Mouse (Mus musculus) forebrain, embryonic 11.5 days (tissue): ENCODE measurements around the gene Tenm4. TPM values are rescaled to one million over a fixed set of nuclear protein-coding genes. Genes with fewer than 3 reads are reported as not detected.

Source experiments
- ATAC-seq: fragments of 200-750 bp; cut with Nextera tagmentation; replicated peaks from 2 replicates; pipeline ENCODE4 v1.8.0; 2017; ENCODE audit warnings: moderate TSS enrichment; ENCODE audit not compliant: low FRiP score
- DNase-seq: peaks from one replicate; pipeline ENCODE4 v3.0.0-alpha.2; 2017; ENCODE audit warnings: low spot score
- H3K27ac ChIP-seq: fragments of 300-500 bp; sonication (generic); 2 replicates; pipeline ENCODE4 v1.5.1; 2014; ENCODE audit warnings: low read depth, low read length
- H3K27me3 ChIP-seq: fragments of 300-500 bp; sonication (generic); 2 replicates; pipeline ENCODE4 v1.6.1; 2014; ENCODE audit warnings: mild to moderate bottlenecking, low read length, mixed read lengths; ENCODE audit not compliant: control insufficient read depth, insufficient read depth
- H3K36me3 ChIP-seq: fragments of 300-500 bp; sonication (generic); 2 replicates; pipeline ENCODE4 v1.6.1; 2014; ENCODE audit warnings: mild to moderate bottlenecking, low read length, moderate library complexity, mixed read lengths; ENCODE audit not compliant: control insufficient read depth, insufficient read depth
- H3K4me1 ChIP-seq: fragments of 300-500 bp; sonication (generic); replicated peaks from 2 replicates; pipeline ENCODE4 v1.6.1; 2014; ENCODE audit warnings: low read length, mixed read lengths; ENCODE audit not compliant: control insufficient read depth, insufficient read depth
- H3K4me2 ChIP-seq: fragments of 300-500 bp; sonication (generic); 2 replicates; pipeline ENCODE4 v1.6.1; 2014; ENCODE audit warnings: low read depth, mild to moderate bottlenecking, low read length, moderate library complexity, mixed read lengths; ENCODE audit not compliant: severe bottlenecking
- H3K4me3 ChIP-seq: fragments of 300-500 bp; sonication (generic); 2 replicates; pipeline ENCODE4 v1.5.1; 2014; ENCODE audit warnings: low read depth, low read length
- H3K9ac ChIP-seq: fragments of 300-500 bp; sonication (generic); 2 replicates; pipeline ENCODE4 v1.6.1; 2014; ENCODE audit warnings: low read length
- H3K9me3 ChIP-seq: fragments of 300-500 bp; sonication (generic); 2 replicates; pipeline ENCODE4 v1.6.1; 2016; ENCODE audit warnings: low read length, mixed read lengths; ENCODE audit not compliant: control insufficient read depth
- WGBS: fragments of 180-500 bp; shearing (Covaris S2); extraction: QIAGEN DNeasy Blood & Tissue Kit; methylation state at CpG from one replicate; pipeline ENCODE4 v1.1.7; 2014; 5-methylcytosine and 5-hydroxymethylcytosine counted together
- polyA plus RNA-seq: library from polyadenylated mRNA; unstranded; fragments of >200 nt; fragmentation: Nextera tagmentation; extraction: Ambion mirVana; gene quantifications from 2 replicates; pipeline ENCODE4 v1.2.1, GENCODE M21; 2014

Gene Tenm4
- polyA plus RNA-seq, 1 experiment from 2014 or later, result 47.9 TPM

DNA sequence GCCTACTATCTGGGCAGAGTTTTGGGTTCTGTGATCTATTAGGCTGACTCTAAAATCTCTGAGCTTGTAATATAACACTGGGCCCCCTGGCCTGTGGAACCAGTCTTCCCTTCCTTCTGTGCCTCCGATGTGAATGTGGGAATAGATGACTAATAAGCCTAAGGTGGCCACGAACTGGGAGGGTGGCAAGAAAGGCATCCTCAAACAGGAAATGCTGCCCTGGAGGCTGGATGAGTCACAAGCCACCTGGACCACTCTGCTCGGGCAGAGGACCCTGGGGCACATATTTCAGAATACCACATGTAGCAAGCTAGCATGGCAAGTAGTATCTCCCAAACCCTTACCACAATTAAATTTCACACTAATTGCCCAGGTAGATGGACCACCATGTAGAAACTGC is 391.8 kb downstream of the Tenm4 start:
- Histone ChIP-seq H3K4me1 (no peaks in the 10 kb centered on the region), H3K27me3 (no peaks in the 10 kb centered on the region), H3K36me3 (no peaks in the 10 kb centered on the region), H3K9ac (no peak overlapping the region), H3K9me3 (no peaks in the 10 kb centered on the region), H3K27ac (no peak overlapping the region), H3K4me2 (no peak overlapping the region), H3K4me3 (no peak overlapping the region)
- ATAC-seq (no peak), DNase-seq (no peak)
- 60% methylated on average over 3 of the region's 3 CpGs for WGBS

- H3K4me3 ChIP-seq, result no peak overlapping the region
- H3K4me2 ChIP-seq, result no peak overlapping the region
- no peak overlapping the region for H3K27ac ChIP-seq
- DNase-seq (no peak), ATAC-seq (no peak)
- no peaks in the 10 kb centered on the region for H3K36me3 ChIP-seq
- H3K9ac ChIP-seq, result no peak overlapping the region
- no peaks in the 10 kb centered on the region for H3K4me1 ChIP-seq
- H3K27me3 ChIP-seq, result no peaks in the 10 kb centered on the region
- H3K9me3 ChIP-seq, result no peaks in the 10 kb centered on the region
- 55% methylated on average over 3 of the region's 3 CpGs for WGBS
These were observed 392.5 kb downstream of the Tenm4 start for GRCm38 (mm10) chr7:96563329-96564065.

DNA sequence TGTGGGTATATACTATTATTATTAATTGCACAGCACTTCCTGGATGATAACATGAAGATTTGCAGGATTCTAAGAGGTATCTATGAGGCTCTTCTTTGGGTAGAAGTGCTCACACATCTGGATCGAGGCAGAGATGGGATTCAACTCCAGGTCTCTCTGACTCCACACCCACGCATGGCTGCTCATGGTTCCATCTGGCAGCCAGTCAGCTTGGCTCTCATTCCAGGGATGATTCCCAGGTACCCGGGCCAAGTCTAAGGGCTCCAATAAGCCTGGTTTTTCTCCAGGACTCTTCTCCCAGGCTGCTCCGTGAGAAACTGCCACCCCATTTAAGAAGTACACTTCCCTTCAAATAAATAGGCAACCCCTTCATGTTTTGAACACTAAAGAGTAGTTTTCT is 394.8 kb downstream of the Tenm4 start:
- Histone ChIP-seq H3K4me3 (no peak overlapping the region), H3K27me3 (no peaks in the 10 kb centered on the region), H3K4me2 (no peak overlapping the region), H3K9ac (no peak overlapping the region), H3K4me1 (no peaks in the 10 kb centered on the region), H3K27ac (no peak overlapping the region), H3K9me3 (no peaks in the 10 kb centered on the region), H3K36me3 (no peaks in the 10 kb centered on the region)
- DNase-seq (no peak), ATAC-seq (no peak)
- 87% methylated on average over 4 of the region's 4 CpGs for WGBS

DNA sequence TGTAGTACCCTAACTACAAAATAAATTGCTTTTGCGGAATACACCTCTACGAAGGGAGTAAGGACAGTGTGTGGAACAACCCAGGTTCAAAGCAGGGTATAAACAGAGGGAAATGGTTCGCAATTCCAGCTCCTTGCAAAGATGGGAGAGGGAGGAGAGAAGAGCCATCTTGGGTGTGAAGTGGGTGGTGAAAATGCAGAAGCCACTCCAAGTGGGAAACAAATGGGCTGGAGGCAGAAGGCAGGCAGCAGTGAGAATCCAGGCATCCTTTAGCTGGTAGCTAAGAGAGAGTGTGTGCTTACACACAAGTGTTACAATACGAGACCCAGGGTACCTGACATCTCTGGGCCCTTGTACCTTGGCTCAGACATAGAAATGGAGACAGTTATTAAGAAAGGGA is 395.2 kb downstream of the Tenm4 start:
- no peak overlapping the region for H3K27ac ChIP-seq
- no peaks in the 10 kb centered on the region for H3K4me1 ChIP-seq

DNA sequence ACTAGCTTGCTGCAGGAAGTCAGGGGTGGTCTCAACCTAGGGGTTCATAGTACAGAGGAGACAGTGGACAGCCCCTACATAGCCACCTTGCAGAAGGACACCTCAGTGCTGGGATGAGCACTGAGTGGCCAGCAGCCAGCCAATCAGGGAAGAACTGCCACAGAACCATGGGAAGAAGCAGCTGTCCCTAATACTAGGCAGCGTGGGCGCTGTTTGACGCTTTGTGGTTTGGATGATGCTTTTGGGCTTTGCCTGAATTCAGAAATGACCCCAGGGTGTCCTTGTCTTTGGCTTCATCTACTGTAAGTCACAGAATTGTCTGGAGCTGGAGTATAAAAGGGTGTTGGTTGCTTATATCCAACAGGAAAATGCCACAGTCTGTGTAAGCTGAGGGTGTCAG is 397.0 kb downstream of the Tenm4 start:
- no peak for ATAC-seq
- Histone ChIP-seq H3K9me3 (no peaks in the 10 kb centered on the region), H3K4me2 (no peak overlapping the region), H3K27me3 (no peaks in the 10 kb centered on the region), H3K27ac (no peak overlapping the region), H3K36me3 (no peaks in the 10 kb centered on the region), H3K9ac (no peak overlapping the region), H3K4me1 (no peaks in the 10 kb centered on the region), H3K4me3 (no peak overlapping the region)
- WGBS, result 80% methylated on average over 3 of the region's 3 CpGs
- no peak for DNase-seq

More for the DNA sequence above, 395.2 kb downstream of the Tenm4 start:
- WGBS, result 91% methylated on average over 4 of the region's 4 CpGs
- no peak for ATAC-seq
- H3K4me2 ChIP-seq, result no peak overlapping the region
- no peaks in the 10 kb centered on the region for H3K27me3 ChIP-seq
- H3K36me3 ChIP-seq, result no peaks in the 10 kb centered on the region
- no peak overlapping the region for H3K9ac ChIP-seq
- no peak overlapping the region for H3K4me3 ChIP-seq
- DNase-seq, result no peak
- H3K9me3 ChIP-seq, result no peaks in the 10 kb centered on the region

DNA sequence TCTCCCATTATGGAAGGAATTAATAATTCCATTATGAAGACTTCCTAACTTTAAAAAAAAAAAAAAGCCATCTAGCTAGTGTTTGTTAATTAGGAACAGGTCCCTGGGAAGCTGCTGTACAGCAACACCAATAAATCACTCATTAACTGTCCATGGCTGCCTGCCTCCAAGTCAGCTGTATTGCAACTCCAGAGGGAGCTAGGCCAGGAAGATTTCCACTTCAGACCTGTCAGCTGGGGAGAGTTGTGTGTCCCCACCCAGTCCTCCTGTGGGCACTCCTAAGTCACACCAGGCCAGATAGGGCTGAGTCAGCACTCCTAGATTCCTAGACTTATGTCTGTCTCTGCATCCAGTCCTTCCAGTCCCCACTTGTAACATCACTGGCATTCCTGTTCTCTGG is 399.9 kb downstream of the Tenm4 start:
- Histone ChIP-seq H3K27me3 (no peaks in the 10 kb centered on the region), H3K4me1 (no peaks in the 10 kb centered on the region), H3K4me2 (no peak overlapping the region), H3K36me3 (no peaks in the 10 kb centered on the region), H3K4me3 (no peak overlapping the region), H3K9ac (no peak overlapping the region), H3K27ac (no peak overlapping the region), H3K9me3 (no peaks in the 10 kb centered on the region)
- no peak for ATAC-seq
- DNase-seq, result no peak

- H3K36me3 ChIP-seq, result no peaks in the 10 kb centered on the region
- no peak overlapping the region for H3K4me2 ChIP-seq
- H3K27me3 ChIP-seq, result no peaks in the 10 kb centered on the region
- H3K9me3 ChIP-seq, result no peaks in the 10 kb centered on the region
- H3K27ac ChIP-seq, result no peak overlapping the region
- H3K4me3 ChIP-seq, result no peak overlapping the region
- no peaks in the 10 kb centered on the region for H3K4me1 ChIP-seq
- no peak for ATAC-seq
- 92% methylated on average over 7 of the region's 7 CpGs for WGBS
- DNase-seq, result no peak
- H3K9ac ChIP-seq, result no peak overlapping the region
These were observed 401.9 kb downstream of the Tenm4 start for GRCm38 (mm10) chr7:96572995-96573394.

- 84% methylated on average over 7 of the region's 7 CpGs for WGBS
- Histone ChIP-seq H3K27me3 (no peaks in the 10 kb centered on the region), H3K9me3 (no peaks in the 10 kb centered on the region), H3K27ac (0 out of 2 replicates have a peak overlapping the region, but pooled peaks have one; percentile 34), H3K9ac (no peak overlapping the region), H3K36me3 (no peaks in the 10 kb centered on the region), H3K4me3 (no peak overlapping the region), H3K4me1 (no peaks in the 10 kb centered on the region), H3K4me2 (no peak overlapping the region)
- ATAC-seq (peak; percentile 76), DNase-seq (no peak)
These were observed 404.2 kb downstream of the Tenm4 start for GRCm38 (mm10) chr7:96575202-96575650.

DNA sequence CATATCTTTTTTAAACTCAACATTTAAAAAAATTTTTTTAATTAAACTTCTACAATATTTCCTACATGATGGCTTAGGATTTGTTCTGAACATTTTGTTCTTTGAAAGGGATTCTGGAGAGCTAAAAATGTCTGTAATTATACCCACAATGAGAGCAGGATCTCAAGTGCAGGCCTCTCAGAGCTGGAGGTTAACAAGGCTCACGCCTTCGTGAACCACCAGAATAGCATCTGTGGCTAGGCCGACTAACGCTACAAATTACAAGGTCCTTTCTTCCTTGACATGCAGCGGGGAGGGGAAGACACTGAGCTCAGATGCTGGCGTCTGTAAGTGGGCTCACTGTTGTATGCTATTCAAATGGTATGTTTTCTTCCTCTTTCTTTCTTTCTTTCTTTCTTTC is 411.7 kb downstream of the Tenm4 start:
- H3K4me1 ChIP-seq, result no peaks in the 10 kb centered on the region
- no peak overlapping the region for H3K27ac ChIP-seq
- H3K27me3 ChIP-seq, result no peaks in the 10 kb centered on the region
- ATAC-seq (no peak), DNase-seq (no peak)
- H3K4me2 ChIP-seq, result no peak overlapping the region
- WGBS, result 45% methylated on average over 6 of the region's 6 CpGs
- no peaks in the 10 kb centered on the region for H3K36me3 ChIP-seq
- no peak overlapping the region for H3K4me3 ChIP-seq
- H3K9ac ChIP-seq, result no peak overlapping the region
- no peaks in the 10 kb centered on the region for H3K9me3 ChIP-seq
